Comparison of ENCODE assay signal across 11 mouse cellular contexts in genomic region chr2:167343369-167344140, GRCm38 (mm10). TPM values are rescaled to one million over a fixed set of nuclear protein-coding genes. Genes with fewer than 3 reads are reported as not detected.
DNase-seq lines count a peak whose midpoint lies in the region; ATAC-seq and TF ChIP-seq lines count a peak whose summit lies in the region.
"Had no signal": no experiment of that assay in that cellular context is flagged by ENCODE, and none has a peak within 500 bp of the region (broad histone marks: within the 10 kb centered on the region; RNA-seq: fewer than 3 reads in every experiment).

No protein-coding gene starts in this region.

- no peak for TF ChIP-seq POLR2A in myocyte (IDR thresholded peaks at IDR 0.05; ENCODE audit: insufficient read length, low read depth)

- no peak for ATAC-seq in midbrain, embryonic 11.5 days (ENCODE audit: low FRiP score)
- ATAC-seq in hindbrain, embryonic 16.5 days, result no peak
- ATAC-seq: inflammation-experienced regulatory T-cells, adult 6 months had no signal

- peaks cover 40% of the 10 kb centered on the region for H3K4me1 ChIP-seq in midbrain, embryonic 10.5 days
- H3K4me1 ChIP-seq in midbrain, embryonic 11.5 days (ENCODE audit: control insufficient read depth, insufficient read depth, low read length), result peaks cover 6% of the 10 kb centered on the region
- H3K4me1 ChIP-seq in hindbrain, embryonic 16.5 days (ENCODE audit: control insufficient read depth, insufficient read depth, low read depth, low read length), result peaks cover 15% of the 10 kb centered on the region

- no peaks in the 10 kb centered on the region; the same call in 1 of the 2 replicates for H3K27me3 ChIP-seq in midbrain, embryonic 10.5 days (ENCODE audit: low read depth, poor library complexity, severe bottlenecking)
- H3K27me3 ChIP-seq in midbrain, embryonic 11.5 days (ENCODE audit: control insufficient read depth, insufficient read depth, low read length), result no peaks in the 10 kb centered on the region
- no peaks in the 10 kb centered on the region for H3K27me3 ChIP-seq in hindbrain, embryonic 16.5 days (replicated peaks; ENCODE audit: control insufficient read depth, insufficient read depth, low read length)
- no peaks in the 10 kb centered on the region for H3K27me3 ChIP-seq in myocyte (ENCODE audit: control insufficient read depth, insufficient read depth, insufficient read length)
- H3K27me3 ChIP-seq: limb, embryonic 13.5 days had no signal

- peak; percentile 23 for DNase-seq in cerebellum, adult 9-10 months
- DNase-seq in cerebellum, adult 8-10 months, result no peak
- DNase-seq in midbrain, embryonic 10.5 days (ENCODE audit: low spot score), result no peak
- no peak for DNase-seq in midbrain, embryonic 11.5 days (ENCODE audit: low spot score, missing footprints)
- no peak for DNase-seq in thymus, postnatal 0 days (ENCODE audit: low spot score)
- no peak for DNase-seq in left cerebral cortex, adult 2 months (ENCODE audit: extremely low spot score in 1 of 2, low spot score in 2 of 2)
- DNase-seq: cerebellum, adult 11 months had no signal

- H3K36me3 ChIP-seq in midbrain, embryonic 10.5 days, result peaks cover 5% of the 10 kb centered on the region
- no peaks in the 10 kb centered on the region for H3K36me3 ChIP-seq in midbrain, embryonic 11.5 days (ENCODE audit: control insufficient read depth, insufficient read depth, low read length)
- H3K36me3 ChIP-seq in hindbrain, embryonic 16.5 days (ENCODE audit: control insufficient read depth, insufficient read depth, low read length), result no peaks in the 10 kb centered on the region
- no peaks in the 10 kb centered on the region for H3K36me3 ChIP-seq in myocyte (ENCODE audit: control insufficient read depth, insufficient read depth)
- H3K36me3 ChIP-seq: limb, embryonic 13.5 days had no signal

- WGBS in midbrain, embryonic 10.5 days, result 79% methylated on average over 12 of the region's 12 CpGs
- 76% methylated on average over 12 of the region's 12 CpGs for WGBS in midbrain, embryonic 11.5 days
- WGBS in hindbrain, embryonic 16.5 days, result 67% methylated on average over 12 of the region's 12 CpGs

- peaks cover 97% of the 10 kb centered on the region for H3K79me2 ChIP-seq in myocyte (ENCODE audit: control insufficient read depth, insufficient read depth)

- no peaks in the 10 kb centered on the region for H3K9me3 ChIP-seq in midbrain, embryonic 10.5 days (replicated peaks)
- H3K9me3 ChIP-seq in midbrain, embryonic 11.5 days (ENCODE audit: control insufficient read depth, low read length), result no peaks in the 10 kb centered on the region
- H3K9me3 ChIP-seq in hindbrain, embryonic 16.5 days (ENCODE audit: control insufficient read depth, low read length), result no peaks in the 10 kb centered on the region
- H3K9me3 ChIP-seq: limb, embryonic 13.5 days had no signal

- intact Hi-C loops in left cerebral cortex, adult 2 months (cut with DNase I), result no loop called here

- no peak for TF ChIP-seq CTCF in left cerebral cortex, adult 2 months (IDR thresholded peaks at IDR 0.05)

- H3ac ChIP-seq in myocyte (ENCODE audit: control insufficient read depth, insufficient read length), result no peak overlapping the region

- H3K4me3 ChIP-seq in midbrain, embryonic 10.5 days, result no peak overlapping the region
- H3K4me3 ChIP-seq in midbrain, embryonic 11.5 days (ENCODE audit: low read depth, low read length), result no peak overlapping the region
- no peak overlapping the region for H3K4me3 ChIP-seq in hindbrain, embryonic 16.5 days (ENCODE audit: low read length)
- no peak overlapping the region for H3K4me3 ChIP-seq in myocyte
- no peak overlapping the region for H3K4me3 ChIP-seq in left cerebral cortex, adult 2 months
- H3K4me3 ChIP-seq: limb, embryonic 13.5 days had no signal

- H3K4me2 ChIP-seq in midbrain, embryonic 11.5 days, result no peak overlapping the region
- H3K4me2 ChIP-seq in hindbrain, embryonic 16.5 days (ENCODE audit: low read length), result no peak overlapping the region
- peak overlapping the region; percentile 4 for H3K4me2 ChIP-seq in myocyte (ENCODE audit: low read depth)
- H3K4me2 ChIP-seq: limb, embryonic 13.5 days had no signal

- peak overlapping the region; percentile 58 for H3K27ac ChIP-seq in midbrain, embryonic 10.5 days (replicated peaks)
- no peak overlapping the region for H3K27ac ChIP-seq in midbrain, embryonic 11.5 days (ENCODE audit: low read depth, low read length)
- H3K27ac ChIP-seq in hindbrain, embryonic 16.5 days (ENCODE audit: low read depth, low read length), result no peak overlapping the region
- no peak overlapping the region for H3K27ac ChIP-seq in left cerebral cortex, adult 2 months
- H3K27ac ChIP-seq: limb, embryonic 13.5 days had no signal

- no peak overlapping the region for H3K9ac ChIP-seq in midbrain, embryonic 11.5 days (ENCODE audit: low read length)
- peak overlapping the region; percentile 20; the same call in 1 of the 2 replicates for H3K9ac ChIP-seq in hindbrain, embryonic 16.5 days (ENCODE audit: low read depth, low read length)
- H3K9ac ChIP-seq: limb, embryonic 13.5 days had no signal

TF ChIP-seq in myocyte, 11 proteins besides CTCF, POLR2A, EP300 and RAD21:
- peak; percentile 28 for TF ChIP-seq POLR2AphosphoS2 (IDR thresholded peaks at IDR 0.05; ENCODE audit: insufficient read length, low read depth)
- no peak for TF ChIP-seq TCF3 (IDR thresholded peaks at IDR 0.05; ENCODE audit: insufficient read length, low read depth)

RNA-seq across cellular contexts. Expression of gene B4galt5, which starts 5.4 kb away (rescaled TPM):
- 9.1 and 9.9 TPM in 2 replicates for polyA plus RNA-seq in midbrain, embryonic 10.5 days (2016; fragmentation: Nextera tagmentation; extraction: Ambion mirVana)
- polyA plus RNA-seq in midbrain, embryonic 11.5 days (2014; fragmentation: Nextera tagmentation; extraction: Ambion mirVana), result 15.0 and 19.8 TPM in 2 replicates
- 19.7 and 22.6 TPM in 2 replicates for polyA plus RNA-seq in hindbrain, embryonic 16.5 days (2015; fragmentation: Nextera tagmentation; extraction: Ambion mirVana)
- polyA plus RNA-seq in myocyte (2012; fragmentation: generic; extraction: Trizol), result 70.0 TPM
- 4.6 and 5.8 TPM in 2 replicates for polyA plus RNA-seq in thymus, postnatal 0 days (2015; fragmentation: Nextera tagmentation; extraction: Ambion mirVana)
- 10 to 100 TPM; 49.7 to 50.2 TPM for total RNA-seq in left cerebral cortex, adult 2 months (2021)
